ENCODE assay signal across 15 mouse cellular contexts in genomic region chr4:8372069-8372468, GRCm38 (mm10).
DNase-seq lines count a peak whose midpoint lies in the region; ATAC-seq and TF ChIP-seq lines count a peak whose summit lies in the region.
"Had no signal": no experiment of that assay in that cellular context is flagged by ENCODE, and none has a peak within 500 bp of the region (broad histone marks: within the 10 kb centered on the region; RNA-seq: fewer than 3 reads in every experiment).

No protein-coding gene starts in this region.

- 67% methylated on average over 3 of the region's 3 CpGs for WGBS in intestine, postnatal 0 days
- WGBS in intestine, embryonic 15.5 days, result 64% methylated on average over 3 of the region's 3 CpGs
- 66% methylated on average over 3 of the region's 3 CpGs for WGBS in midbrain, postnatal 0 days
- 70% methylated on average over 3 of the region's 3 CpGs for WGBS in midbrain, embryonic 16.5 days

- intact Hi-C loops in left cerebral cortex, postnatal 10 days (cut with DNase I), result no loop called here

- H3K27ac ChIP-seq in intestine, postnatal 0 days (ENCODE audit: low read depth, low read length), result no peak overlapping the region
- H3K27ac ChIP-seq in intestine, embryonic 15.5 days, result no peak overlapping the region
- H3K27ac ChIP-seq in midbrain, postnatal 0 days (ENCODE audit: low read depth, low read length), result no peak overlapping the region
- H3K27ac ChIP-seq in midbrain, embryonic 16.5 days (ENCODE audit: low read length), result no peak overlapping the region
- H3K27ac ChIP-seq: liver, embryonic 15.5 days; neural tube, embryonic 13.5 days; stomach, embryonic 15.5 days had no signal

- peak; percentile 34 for DNase-seq in CD4-positive, CD25-positive, alpha-beta regulatory T cell, adult 2 months (ENCODE audit: low read depth, low spot score)
- DNase-seq in midbrain, postnatal 0 days (ENCODE audit: low spot score), result peak; percentile 53
- peak; percentile 54 for DNase-seq in retina, embryonic 14.5 days (ENCODE audit: low spot score)
- DNase-seq in left cerebral cortex, postnatal 10 days (ENCODE audit: extremely low spot score in 1 of 2, low spot score in 2 of 2), result no peak
- DNase-seq: cerebellum, postnatal 36 days; gastrocnemius, postnatal 10 days had no signal

- no peak for ATAC-seq in CD4-positive, CD25-positive, alpha-beta regulatory T cell, adult 4 months
- ATAC-seq in intestine, postnatal 0 days, result no peak
- ATAC-seq in intestine, embryonic 15.5 days, result no peak
- ATAC-seq in midbrain, postnatal 0 days (ENCODE audit: low FRiP score), result no peak; the same call in 1 of the 2 replicates
- ATAC-seq in midbrain, embryonic 16.5 days, result no peak

- no peaks in the 10 kb centered on the region for H3K36me3 ChIP-seq in intestine, postnatal 0 days (ENCODE audit: control insufficient read depth, insufficient read depth)
- H3K36me3 ChIP-seq in intestine, embryonic 15.5 days, result no peaks in the 10 kb centered on the region
- H3K36me3 ChIP-seq in midbrain, postnatal 0 days (ENCODE audit: insufficient read depth, low read length), result no peaks in the 10 kb centered on the region
- no peaks in the 10 kb centered on the region for H3K36me3 ChIP-seq in midbrain, embryonic 16.5 days (ENCODE audit: control insufficient read depth, insufficient read depth, low read length)
- H3K36me3 ChIP-seq: liver, embryonic 15.5 days; neural tube, embryonic 13.5 days; stomach, embryonic 15.5 days had no signal

- TF ChIP-seq CTCF in intestine, postnatal 0 days (IDR thresholded peaks at IDR 0.05; ENCODE audit: low read depth), result peak; percentile 68
- TF ChIP-seq CTCF in midbrain, postnatal 0 days (IDR thresholded peaks at IDR 0.05), result peak; percentile 65

- H3K9me3 ChIP-seq in intestine, postnatal 0 days (ENCODE audit: control insufficient read depth), result no peaks in the 10 kb centered on the region
- H3K9me3 ChIP-seq in intestine, embryonic 15.5 days, result no peaks in the 10 kb centered on the region
- no peaks in the 10 kb centered on the region for H3K9me3 ChIP-seq in midbrain, postnatal 0 days (ENCODE audit: low read length)
- no peaks in the 10 kb centered on the region for H3K9me3 ChIP-seq in midbrain, embryonic 16.5 days (replicated peaks; ENCODE audit: control insufficient read depth, low read length, poor library complexity, severe bottlenecking)
- H3K9me3 ChIP-seq: liver, embryonic 15.5 days; neural tube, embryonic 13.5 days; stomach, embryonic 15.5 days had no signal

- no peak overlapping the region for H3K9ac ChIP-seq in intestine, postnatal 0 days (ENCODE audit: low read depth, low read length)
- H3K9ac ChIP-seq in intestine, embryonic 15.5 days, result no peak overlapping the region
- H3K9ac ChIP-seq in midbrain, postnatal 0 days (replicated peaks; ENCODE audit: low read length, poor library complexity, severe bottlenecking), result no peak overlapping the region
- no peak overlapping the region for H3K9ac ChIP-seq in midbrain, embryonic 16.5 days (ENCODE audit: low read depth, low read length)
- H3K9ac ChIP-seq: liver, embryonic 15.5 days; neural tube, embryonic 13.5 days; stomach, embryonic 15.5 days had no signal

- H3K27me3 ChIP-seq in intestine, postnatal 0 days (replicated peaks; ENCODE audit: control insufficient read depth, insufficient read depth, low read length), result no peaks in the 10 kb centered on the region; the same call in 1 of the 2 replicates
- H3K27me3 ChIP-seq in intestine, embryonic 15.5 days (replicated peaks), result no peaks in the 10 kb centered on the region
- no peaks in the 10 kb centered on the region for H3K27me3 ChIP-seq in midbrain, postnatal 0 days (ENCODE audit: insufficient read depth, low read length)
- H3K27me3 ChIP-seq in midbrain, embryonic 16.5 days (ENCODE audit: control insufficient read depth, insufficient read depth, low read depth, low read length), result no peaks in the 10 kb centered on the region
- H3K27me3 ChIP-seq: liver, embryonic 15.5 days; neural tube, embryonic 13.5 days; stomach, embryonic 15.5 days had no signal

- H3K4me3 ChIP-seq in intestine, postnatal 0 days (ENCODE audit: low read depth, low read length), result no peak overlapping the region
- H3K4me3 ChIP-seq in intestine, embryonic 15.5 days (replicated peaks), result no peak overlapping the region
- no peak overlapping the region for H3K4me3 ChIP-seq in midbrain, postnatal 0 days (ENCODE audit: low read depth, low read length)
- no peak overlapping the region for H3K4me3 ChIP-seq in midbrain, embryonic 16.5 days (ENCODE audit: low read depth, low read length)
- H3K4me3 ChIP-seq: erythroblast, embryonic 14.5 days; liver, embryonic 15.5 days; neural tube, embryonic 13.5 days; stomach, embryonic 15.5 days had no signal

- no peaks in the 10 kb centered on the region for H3K4me1 ChIP-seq in intestine, postnatal 0 days (replicated peaks; ENCODE audit: control insufficient read depth, insufficient read depth, low read length)
- H3K4me1 ChIP-seq in intestine, embryonic 15.5 days (replicated peaks), result no peaks in the 10 kb centered on the region
- H3K4me1 ChIP-seq in midbrain, postnatal 0 days (ENCODE audit: insufficient read depth, low read length), result no peaks in the 10 kb centered on the region
- H3K4me1 ChIP-seq in midbrain, embryonic 16.5 days (ENCODE audit: control insufficient read depth, insufficient read depth, low read length), result peaks cover 2% of the 10 kb centered on the region; the same call in 1 of the 2 replicates
- H3K4me1 ChIP-seq: liver, embryonic 15.5 days; neural tube, embryonic 13.5 days had no signal

- no peak overlapping the region for H3K4me2 ChIP-seq in intestine, postnatal 0 days (replicated peaks; ENCODE audit: low read depth)
- H3K4me2 ChIP-seq in intestine, embryonic 15.5 days (replicated peaks), result no peak overlapping the region
- H3K4me2 ChIP-seq in midbrain, postnatal 0 days (ENCODE audit: low read depth, low read length, poor library complexity, severe bottlenecking), result no peak overlapping the region
- no peak overlapping the region for H3K4me2 ChIP-seq in midbrain, embryonic 16.5 days (ENCODE audit: low read length)
- H3K4me2 ChIP-seq: liver, embryonic 15.5 days; midbrain, embryonic 11.5 days; neural tube, embryonic 13.5 days; stomach, embryonic 15.5 days had no signal

Comparison
In these comparisons a context has a peak if more than half of its experiments do, and no peak if none do; other contexts are left out.
1. DNase-seq: peak in CD4-positive, CD25-positive, alpha-beta regulatory T cell, adult 2 months (single experiment), midbrain, postnatal 0 days (single experiment) and retina, embryonic 14.5 days (single experiment); none in left cerebral cortex, postnatal 10 days (0 of 2).